In the genomic region with DNA sequence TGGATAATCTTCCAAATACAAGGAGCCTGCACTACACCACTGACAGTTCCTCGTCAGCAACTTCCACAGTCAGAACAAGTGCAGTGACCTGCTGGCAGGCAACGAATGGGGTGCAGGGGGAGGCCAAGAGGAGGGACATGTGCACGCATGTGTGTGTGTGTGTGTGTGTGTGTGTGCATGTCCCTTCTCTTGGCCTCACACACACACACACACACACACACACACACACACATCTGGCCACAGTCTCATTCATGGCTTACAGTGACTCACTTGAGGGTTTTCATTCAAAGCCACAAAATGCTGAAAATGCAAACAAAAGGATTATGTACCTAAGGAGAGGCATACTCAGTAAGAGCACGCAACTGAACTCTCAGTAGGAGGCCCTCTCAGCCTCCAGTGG, we compare ENCODE assay signal across 10 mouse cellular contexts.
DNase-seq lines count a peak whose midpoint lies in the region; ATAC-seq and TF ChIP-seq lines count a peak whose summit lies in the region.
"Had no signal": no experiment of that assay in that cellular context is flagged by ENCODE, and none has a peak within 500 bp of the region (broad histone marks: within the 10 kb centered on the region; RNA-seq: fewer than 3 reads in every experiment).

No protein-coding gene starts in this region.

- 53% methylated on average over 4 of the region's 4 CpGs for WGBS in liver, postnatal 0 days (ENCODE audit: insufficient replicate concordance)
- 55% methylated on average over 4 of the region's 4 CpGs for WGBS in liver, embryonic 12.5 days (ENCODE audit: insufficient replicate concordance)
- 31% methylated on average over 4 of the region's 4 CpGs for WGBS in embryonic facial prominence, embryonic 14.5 days
- 30% methylated on average over 4 of the region's 4 CpGs for WGBS in intestine, postnatal 0 days
- 36% methylated on average over 4 of the region's 4 CpGs for WGBS in small intestine, adult 2 months

- H3K4me1 ChIP-seq in liver, postnatal 0 days (ENCODE audit: insufficient read depth), result peaks cover 6% of the 10 kb centered on the region; the same call in 1 of the 2 replicates
- peaks cover 17% of the 10 kb centered on the region for H3K4me1 ChIP-seq in liver, embryonic 12.5 days
- peaks cover 32% of the 10 kb centered on the region for H3K4me1 ChIP-seq in embryonic facial prominence, embryonic 14.5 days (ENCODE audit: control insufficient read depth, insufficient read depth, low read length)
- peaks cover 8% of the 10 kb centered on the region for H3K4me1 ChIP-seq in intestine, postnatal 0 days (replicated peaks; ENCODE audit: control insufficient read depth, insufficient read depth, low read length)
- H3K4me1 ChIP-seq in small intestine, adult 2 months (ENCODE audit: control insufficient read depth, insufficient read depth, insufficient read length, low read length), result 0 out of 2 replicates have a peak, but pooled peaks cover 3% of the 10 kb centered on the region

- no peaks in the 10 kb centered on the region for H3K27me3 ChIP-seq in liver, postnatal 0 days (ENCODE audit: insufficient read depth, low read length)
- no peaks in the 10 kb centered on the region for H3K27me3 ChIP-seq in liver, embryonic 12.5 days (replicated peaks)
- H3K27me3 ChIP-seq in embryonic facial prominence, embryonic 14.5 days (replicated peaks; ENCODE audit: control insufficient read depth, insufficient read depth, low read length), result no peaks in the 10 kb centered on the region
- H3K27me3 ChIP-seq in intestine, postnatal 0 days (replicated peaks; ENCODE audit: control insufficient read depth, insufficient read depth, low read length), result no peaks in the 10 kb centered on the region
- no peaks in the 10 kb centered on the region for H3K27me3 ChIP-seq in small intestine, adult 2 months (ENCODE audit: control insufficient read depth, insufficient read depth, low read length)

- 0 out of 2 replicates have a peak, but pooled peaks have one; percentile 21 for ATAC-seq in liver, postnatal 0 days
- no peak for ATAC-seq in liver, embryonic 12.5 days
- ATAC-seq in embryonic facial prominence, embryonic 14.5 days (ENCODE audit: low read depth), result peak; percentile 49; the same call in 1 of the 2 replicates
- ATAC-seq in intestine, postnatal 0 days, result peak; percentile 25; the same call in 1 of the 2 replicates

- no peak overlapping the region for H3K4me2 ChIP-seq in liver, postnatal 0 days (ENCODE audit: low read depth, low read length)
- H3K4me2 ChIP-seq in liver, embryonic 12.5 days, result no peak overlapping the region
- 0 out of 2 replicates have a peak overlapping the region, but pooled peaks have one; percentile 6 for H3K4me2 ChIP-seq in embryonic facial prominence, embryonic 14.5 days (ENCODE audit: low read depth, low read length)
- H3K4me2 ChIP-seq in intestine, postnatal 0 days (replicated peaks; ENCODE audit: low read depth), result no peak overlapping the region

- no peaks in the 10 kb centered on the region for H3K9me3 ChIP-seq in liver, postnatal 0 days (ENCODE audit: low read length)
- H3K9me3 ChIP-seq in liver, embryonic 12.5 days (replicated peaks), result no peaks in the 10 kb centered on the region
- H3K9me3 ChIP-seq in embryonic facial prominence, embryonic 14.5 days (ENCODE audit: control insufficient read depth, low read length), result no peaks in the 10 kb centered on the region
- H3K9me3 ChIP-seq in intestine, postnatal 0 days (ENCODE audit: control insufficient read depth), result no peaks in the 10 kb centered on the region

- no peak for TF ChIP-seq POLR2A in small intestine, adult 2 months (IDR thresholded peaks at IDR 0.05; ENCODE audit: low read depth, low read length)

- DNase-seq in liver, postnatal 0 days, result no peak
- DNase-seq in embryonic facial prominence, embryonic 14.5 days (ENCODE audit: low spot score), result peak; percentile 69
- no peak for DNase-seq in left cerebral cortex, adult 11 months (ENCODE audit: low spot score)
- DNase-seq in layer of hippocampus, adult 11-12 months (ENCODE audit: low spot score), result no peak
- DNase-seq: heart, adult 18-20 months; kidney, postnatal 36 days; thymus, postnatal 4 days had no signal

- no peak overlapping the region for H3K27ac ChIP-seq in liver, postnatal 0 days (ENCODE audit: low read depth)
- no peak overlapping the region for H3K27ac ChIP-seq in liver, embryonic 12.5 days
- peak overlapping the region; percentile 56 for H3K27ac ChIP-seq in embryonic facial prominence, embryonic 14.5 days (replicated peaks; ENCODE audit: low read depth, low read length)
- H3K27ac ChIP-seq in intestine, postnatal 0 days (ENCODE audit: low read depth, low read length), result peak overlapping the region; percentile 5; the same call in 1 of the 2 replicates
- H3K27ac ChIP-seq in small intestine, adult 2 months (ENCODE audit: insufficient read depth, low read depth, low read length), result peak overlapping the region; percentile 9; the same call in 1 of the 2 replicates

- no peaks in the 10 kb centered on the region for H3K36me3 ChIP-seq in liver, postnatal 0 days (replicated peaks; ENCODE audit: insufficient read depth, low read length)
- H3K36me3 ChIP-seq in liver, embryonic 12.5 days, result peaks cover 19% of the 10 kb centered on the region; the same call in 1 of the 2 replicates
- H3K36me3 ChIP-seq in embryonic facial prominence, embryonic 14.5 days (ENCODE audit: control insufficient read depth, insufficient read depth, low read length), result no peaks in the 10 kb centered on the region
- peaks cover 3% of the 10 kb centered on the region; the same call in 1 of the 2 replicates for H3K36me3 ChIP-seq in intestine, postnatal 0 days (ENCODE audit: control insufficient read depth, insufficient read depth)
- H3K36me3 ChIP-seq in small intestine, adult 2 months (ENCODE audit: control insufficient read depth, insufficient read depth, low read length), result no peaks in the 10 kb centered on the region

- H3K4me3 ChIP-seq in liver, postnatal 0 days (ENCODE audit: low read depth, low read length), result no peak overlapping the region
- no peak overlapping the region for H3K4me3 ChIP-seq in liver, embryonic 12.5 days
- H3K4me3 ChIP-seq in embryonic facial prominence, embryonic 14.5 days (ENCODE audit: low read depth, low read length), result no peak overlapping the region
- H3K4me3 ChIP-seq in intestine, postnatal 0 days (ENCODE audit: low read depth, low read length), result no peak overlapping the region
- H3K4me3 ChIP-seq in small intestine, adult 2 months (ENCODE audit: low read depth, low read length), result no peak overlapping the region

- H3K9ac ChIP-seq in liver, postnatal 0 days (replicated peaks), result no peak overlapping the region
- H3K9ac ChIP-seq in liver, embryonic 12.5 days, result no peak overlapping the region
- H3K9ac ChIP-seq in embryonic facial prominence, embryonic 14.5 days (ENCODE audit: low read depth, low read length), result no peak overlapping the region
- H3K9ac ChIP-seq in intestine, postnatal 0 days (ENCODE audit: low read depth, low read length), result no peak overlapping the region

- no peak for TF ChIP-seq EP300 in liver, postnatal 0 days (IDR thresholded peaks at IDR 0.05; ENCODE audit: low read depth)

- no peak for TF ChIP-seq CTCF in liver, postnatal 0 days (IDR thresholded peaks at IDR 0.05; ENCODE audit: low read depth)
- TF ChIP-seq CTCF in intestine, postnatal 0 days (IDR thresholded peaks at IDR 0.05; ENCODE audit: low read depth), result peak; percentile 24; the same call in 1 of the 2 replicates
- TF ChIP-seq CTCF in small intestine, adult 2 months (IDR thresholded peaks at IDR 0.05; ENCODE audit: extremely low read depth, insufficient read length, insufficient replicate concordance, low read depth, low read length), result no peak

Comparison
In these comparisons a context has a peak if more than half of its experiments do, and no peak if none do; other contexts are left out.
1. H3K27ac ChIP-seq: peak in embryonic facial prominence, embryonic 14.5 days (single experiment), intestine, postnatal 0 days (single experiment) and small intestine, adult 2 months (single experiment); none in liver, postnatal 0 days (single experiment) and liver, embryonic 12.5 days (single experiment).